Mouse (Mus musculus) layer of hippocampus, postnatal 25 days (tissue): Measurements from ENCODE around the gene Col1a1. TPM values are rescaled to one million over a fixed set of nuclear protein-coding genes. Genes with fewer than 3 reads are reported as not detected.

Source experiments
- DNase-seq, 2 experiments: peaks; one replicate each; pipeline ENCODE4 v3.0.0; 2022; ENCODE audit warnings: mixed read lengths in 2 of 2, low spot score in 1 of 2; ENCODE audit errors: extremely low spot score in 1 of 2
- total RNA-seq, 2 experiments: library from RNA; stranded (reverse); gene quantifications; 2 replicates each; pipeline ENCODE4 v1.2.3; 2021

The Col1a1 gene
- total RNA-seq: 10 to 100 TPM; 18.5 to 19.2 TPM

DNA sequence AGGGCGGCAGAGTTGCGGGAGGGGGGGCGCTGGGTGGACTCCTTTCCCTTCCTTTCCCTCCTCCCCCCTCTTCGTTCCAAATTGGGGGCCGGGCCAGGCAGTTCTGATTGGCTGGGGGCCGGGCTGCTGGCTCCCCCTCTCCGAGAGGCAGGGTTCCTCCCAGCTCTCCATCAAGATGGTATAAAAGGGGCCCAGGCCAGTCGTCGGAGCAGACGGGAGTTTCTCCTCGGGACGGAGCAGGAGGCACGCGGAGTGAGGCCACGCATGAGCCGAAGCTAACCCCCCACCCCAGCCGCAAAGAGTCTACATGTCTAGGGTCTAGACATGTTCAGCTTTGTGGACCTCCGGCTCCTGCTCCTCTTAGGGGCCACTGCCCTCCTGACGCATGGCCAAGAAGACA is at the start of gene Col1a1:
TSS of gene Col1a1 (plus strand) at position 180 of the 400 bp plus-strand sequence.
- DNase-seq: no peak

DNA sequence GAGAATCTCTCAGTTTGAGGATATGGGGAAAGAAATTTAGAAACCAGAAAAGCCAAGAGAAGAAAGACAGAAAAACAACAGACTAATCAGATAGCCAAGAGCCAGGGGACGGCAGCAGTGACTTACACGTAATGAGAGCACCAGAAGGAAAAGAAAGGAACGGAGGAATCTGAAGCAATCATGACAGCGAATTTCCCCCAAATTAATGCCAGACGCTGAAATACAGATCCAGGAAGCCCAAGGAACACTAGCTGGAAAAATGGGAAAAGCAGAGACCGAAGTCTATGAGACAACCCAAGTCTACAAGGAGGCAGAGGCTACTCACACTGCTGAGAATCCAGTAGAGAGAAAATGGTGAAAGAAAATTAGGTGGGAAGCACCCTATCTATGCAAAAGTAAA is 44.9 kb upstream of the Col1a1 start:
- no peak for DNase-seq

DNA sequence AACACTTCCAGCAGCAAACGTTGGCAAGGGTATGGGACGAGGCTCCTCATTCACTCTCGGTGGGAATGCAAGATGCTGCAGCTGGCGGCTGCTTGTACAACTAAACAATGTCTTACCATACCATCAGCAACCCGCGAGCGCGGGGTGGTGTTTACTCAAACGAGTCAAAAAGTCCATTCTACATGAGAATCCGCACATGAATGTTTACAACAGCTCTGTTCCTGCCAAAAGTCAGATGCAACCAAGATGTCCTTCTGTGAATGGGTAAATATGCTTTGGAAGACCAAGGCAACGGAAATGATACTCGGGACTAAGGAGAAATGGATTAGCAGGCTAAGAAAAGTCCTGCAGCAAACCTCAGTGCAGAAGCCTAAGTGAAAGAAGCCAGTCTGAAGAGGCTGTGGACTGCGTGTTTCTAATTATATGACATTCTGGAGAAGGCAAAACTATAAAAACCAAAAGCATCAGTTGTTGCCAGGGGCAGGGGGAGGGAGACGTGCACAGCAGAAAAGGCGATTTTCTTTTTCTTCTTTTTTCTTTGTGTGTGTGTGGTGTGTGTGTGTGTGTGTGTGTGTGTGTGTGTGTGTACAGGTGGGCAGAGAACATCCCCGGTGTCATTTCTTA is 39.2 kb upstream of the Col1a1 start:
- no peak for DNase-seq

DNA sequence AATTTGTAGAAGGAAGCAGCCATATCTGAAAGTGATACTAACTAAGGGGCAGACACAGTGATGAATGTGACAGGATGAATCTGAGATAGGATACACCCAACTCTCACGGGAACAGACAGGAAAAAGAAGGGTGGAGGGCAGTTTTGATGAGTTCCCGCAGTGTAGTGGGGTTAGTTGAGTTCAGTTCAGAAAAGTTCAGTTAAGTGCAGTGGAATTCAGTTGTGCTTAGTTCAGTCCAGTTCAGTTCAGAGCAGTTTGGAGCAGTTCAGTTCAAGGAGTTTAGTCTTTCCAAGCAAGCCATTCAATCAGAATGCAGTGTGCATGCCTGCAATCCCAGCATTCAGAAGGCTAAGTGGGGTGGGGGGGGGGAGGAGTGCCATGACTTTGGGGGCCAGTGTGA is 34.8 kb upstream of the Col1a1 start:
- no peak for DNase-seq

DNA sequence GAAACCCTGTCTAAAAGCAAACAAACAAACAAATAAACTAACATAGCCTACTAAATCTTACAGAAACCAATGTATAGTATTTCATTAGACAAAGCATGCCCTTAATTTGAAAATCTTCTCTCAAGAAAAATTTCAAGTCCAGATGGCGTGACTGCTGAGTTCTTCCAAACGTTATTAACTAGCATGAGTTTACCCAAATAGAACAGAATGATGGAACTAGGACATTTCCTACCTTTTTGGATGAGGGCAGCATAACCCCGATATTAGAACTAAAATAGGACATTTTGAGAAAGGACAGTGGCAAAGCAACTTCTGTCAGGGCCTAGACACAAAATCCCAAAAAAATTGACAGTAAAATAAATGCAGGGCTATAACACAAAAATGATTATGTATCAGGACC is 31.7 kb upstream of the Col1a1 start:
- DNase-seq: no peak

DNA sequence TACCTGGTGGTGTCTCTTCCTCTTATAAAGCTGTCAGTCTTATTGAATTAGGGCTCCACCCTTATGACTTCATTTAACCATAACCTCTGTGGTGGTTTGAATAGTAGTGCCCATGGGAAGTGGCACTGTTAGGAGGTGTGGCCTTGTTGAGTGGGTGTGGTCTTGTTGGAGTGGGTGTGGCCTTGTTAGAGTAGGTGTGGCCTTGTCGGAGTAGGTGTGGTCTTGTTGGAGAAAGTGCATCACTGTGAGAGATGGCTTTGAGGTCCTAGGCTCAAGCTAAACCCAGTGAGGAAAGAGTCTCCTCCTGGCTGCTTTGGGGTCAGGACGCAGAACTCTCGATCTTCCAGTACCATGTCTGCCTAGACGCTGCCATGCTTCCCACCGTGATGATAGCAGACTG is 25.1 kb upstream of the Col1a1 start:
- no peak for DNase-seq

DNA sequence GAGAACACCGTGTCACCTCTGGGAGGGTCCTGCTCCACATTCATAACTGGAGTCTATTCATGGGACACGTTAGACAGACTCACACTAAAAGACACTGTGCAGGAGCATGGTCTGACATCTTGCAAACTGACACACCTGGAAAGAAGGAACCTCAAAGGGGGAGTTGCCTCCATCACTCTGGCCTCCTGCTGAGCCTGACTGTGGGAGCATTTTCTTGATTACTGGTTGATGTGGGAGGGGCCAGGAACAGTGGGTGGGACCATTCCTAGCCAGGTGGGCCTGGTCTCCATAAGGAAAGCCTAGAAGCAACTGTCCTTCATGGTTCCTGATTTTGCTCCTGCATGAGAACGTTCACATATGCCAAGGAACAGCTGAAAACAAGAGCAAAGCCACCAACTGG is 23.5 kb upstream of the Col1a1 start:
- no peak for DNase-seq

DNA sequence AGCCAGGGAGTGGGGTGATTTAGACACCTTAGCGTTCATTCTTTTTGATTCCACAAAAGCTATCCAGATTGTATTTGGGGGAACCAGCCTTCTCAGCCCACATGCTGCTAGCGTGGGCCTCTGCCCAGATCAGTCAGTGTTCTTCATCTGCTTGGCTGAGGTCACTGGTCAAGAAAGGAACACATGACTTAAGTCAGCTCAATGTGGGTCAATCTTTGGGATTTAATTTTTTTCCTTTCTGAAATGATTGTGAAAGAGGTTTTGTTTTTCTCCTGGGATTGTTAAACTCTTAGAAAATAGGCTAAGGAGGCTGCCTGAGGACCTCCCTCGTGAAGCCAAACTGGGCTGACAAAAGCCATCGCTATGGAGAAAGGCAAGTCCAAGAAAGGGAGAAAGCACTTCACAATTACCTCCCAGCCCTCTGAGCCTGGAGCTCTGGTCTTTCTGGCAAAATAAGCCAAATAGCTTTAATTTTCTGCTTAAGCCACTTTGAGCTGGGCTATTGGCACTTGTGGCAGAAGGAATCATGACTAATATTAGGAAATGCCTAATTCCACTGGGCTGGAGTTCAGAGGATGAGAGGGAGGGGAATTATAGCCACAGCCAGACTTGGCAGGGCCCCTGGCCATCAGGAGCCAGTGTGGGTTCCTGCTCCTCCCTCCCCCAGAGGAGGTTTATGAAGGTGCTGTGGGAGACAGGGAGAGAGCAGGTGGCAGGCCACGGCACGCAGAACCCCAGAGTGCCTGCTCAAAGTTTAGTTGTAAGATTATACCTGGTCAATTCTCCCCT is 22.5 kb upstream of the Col1a1 start:
- DNase-seq: no peak

DNA sequence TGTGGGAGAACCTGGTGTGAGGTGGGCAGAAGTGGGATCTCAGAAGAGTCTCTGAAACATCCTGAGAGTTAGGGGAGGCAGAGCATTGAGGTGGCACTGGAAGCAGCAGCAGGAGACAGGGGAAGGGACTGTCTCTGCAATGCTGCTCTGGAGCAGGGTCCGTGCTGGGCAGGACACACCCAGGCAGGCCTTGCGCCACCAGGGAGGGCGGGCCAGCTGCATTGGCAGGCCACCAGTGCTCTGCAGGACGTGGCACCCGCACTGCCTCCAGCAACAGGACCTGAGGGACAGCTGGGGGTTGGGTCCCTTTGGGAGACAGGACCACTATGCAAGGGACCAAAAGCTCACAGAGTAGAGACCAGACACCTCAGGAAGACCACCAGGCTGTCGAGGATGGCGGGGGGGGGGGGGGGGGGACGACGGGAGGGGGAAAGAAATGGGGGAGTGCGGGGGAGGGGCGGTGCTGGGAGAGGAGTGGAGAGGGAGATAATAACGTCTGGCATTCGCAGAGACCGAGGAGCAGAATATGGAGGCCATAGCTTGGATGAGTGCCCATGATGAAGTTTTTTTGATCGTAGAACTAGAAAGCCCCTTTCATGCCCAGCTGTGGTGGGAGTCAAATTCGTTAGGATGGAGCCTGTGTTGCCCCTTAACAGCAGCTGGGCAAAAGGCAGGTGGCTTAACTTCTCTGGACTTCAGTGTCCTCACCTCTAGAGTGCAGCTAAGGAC is 20.2 kb upstream of the Col1a1 start:
- peak in 1 of 2 experiments; percentile 29 for DNase-seq

DNA sequence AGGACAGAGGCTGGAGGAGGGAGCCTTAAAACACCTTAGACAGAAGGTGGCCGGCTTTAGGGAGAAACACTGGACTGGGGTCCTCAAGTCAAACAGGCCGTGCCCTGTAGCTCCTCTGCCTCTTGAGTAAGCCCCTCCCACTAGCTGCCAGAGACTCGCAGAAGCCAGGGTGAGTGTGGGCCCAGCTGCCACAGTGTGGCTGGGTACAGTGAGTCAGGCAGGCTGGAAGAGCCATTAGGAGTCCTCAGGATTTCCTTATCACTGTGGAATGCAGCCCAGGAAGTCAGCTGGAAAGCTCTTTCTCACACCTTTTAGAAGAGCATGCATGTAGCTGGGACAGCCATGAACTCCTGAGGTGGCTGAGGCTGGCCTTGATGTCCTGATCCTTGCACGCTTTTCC is 19.5 kb upstream of the Col1a1 start:
- DNase-seq: no peak

DNA sequence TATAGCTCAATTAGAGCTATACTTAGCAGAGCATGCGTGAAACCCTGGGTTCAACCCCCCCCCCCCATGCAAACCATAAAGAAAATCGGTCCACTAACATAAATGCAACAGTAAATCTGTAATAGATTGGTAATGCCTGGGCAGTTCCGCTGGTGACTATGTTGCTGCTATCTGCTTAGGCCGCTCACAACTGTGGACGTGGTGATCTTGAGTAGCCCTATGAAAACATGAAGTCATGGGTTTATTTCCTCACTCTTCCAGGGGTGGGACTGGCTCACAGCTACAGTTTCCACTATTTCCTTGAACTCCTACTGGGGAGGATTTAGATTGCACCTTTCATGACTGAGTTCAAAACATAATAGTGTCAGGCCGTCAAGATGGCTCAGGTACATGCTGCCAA is 18.3 kb upstream of the Col1a1 start:
- no peak for DNase-seq

DNA sequence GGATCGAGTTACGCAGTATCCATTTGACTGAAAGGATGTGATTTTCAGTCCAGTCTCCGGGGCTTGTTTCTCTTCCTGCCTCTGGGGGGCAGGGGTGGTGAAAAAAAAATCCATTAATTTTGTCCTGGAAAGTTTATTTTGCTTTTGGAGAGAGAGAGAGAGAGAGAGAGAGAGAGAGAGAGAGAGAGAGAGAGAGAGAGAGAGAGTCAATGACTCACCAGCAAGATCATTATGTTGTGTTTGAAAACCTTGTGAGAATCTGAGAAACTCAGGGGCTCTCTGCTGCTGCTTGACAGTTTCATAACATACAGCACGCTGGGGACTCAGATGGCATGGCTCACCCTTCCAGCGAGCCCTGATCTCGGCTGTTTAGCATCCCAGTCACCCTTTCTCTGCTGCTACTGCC is 15.0 kb upstream of the Col1a1 start:
- no peak for DNase-seq

DNA sequence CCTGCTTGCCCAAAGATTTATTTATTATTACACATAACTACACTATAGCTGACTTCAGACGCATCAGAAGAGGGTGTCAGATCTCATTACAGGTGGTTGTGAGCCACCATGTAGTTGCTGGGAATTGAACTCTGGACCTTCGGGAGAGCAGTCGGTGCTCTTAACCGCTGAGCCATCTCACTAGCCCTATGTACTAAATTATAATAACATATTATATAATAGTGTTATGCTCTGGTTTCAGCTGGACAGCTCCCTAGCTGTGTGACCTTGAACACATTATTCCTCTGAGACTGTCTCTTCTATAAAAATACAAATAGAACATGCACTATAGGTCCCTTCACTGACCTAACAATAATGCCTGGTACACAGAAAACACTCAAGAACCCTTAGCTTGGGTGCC is 11.0 kb upstream of the Col1a1 start:
- no peak for DNase-seq

DNA sequence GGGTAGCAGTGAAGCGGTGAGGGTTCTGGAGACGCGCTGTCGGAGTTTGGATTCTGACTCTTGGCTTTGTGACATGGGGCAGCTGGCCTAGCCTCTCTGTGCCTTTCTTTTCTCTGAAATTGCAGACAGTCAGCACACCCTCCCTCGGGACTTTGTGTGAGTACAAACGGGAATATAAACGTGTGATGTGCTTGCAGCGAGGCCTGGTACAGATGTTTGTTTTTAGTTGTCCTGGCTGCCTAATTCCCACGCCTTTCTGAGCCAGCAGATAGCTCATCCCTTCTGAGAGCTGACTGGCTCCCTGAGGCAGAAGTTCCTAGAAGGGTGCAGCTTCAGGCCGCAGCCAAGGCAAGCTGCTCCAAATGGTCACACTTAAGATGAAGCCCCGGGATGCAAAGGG is 9.6 kb upstream of the Col1a1 start:
- no peak for DNase-seq

DNA sequence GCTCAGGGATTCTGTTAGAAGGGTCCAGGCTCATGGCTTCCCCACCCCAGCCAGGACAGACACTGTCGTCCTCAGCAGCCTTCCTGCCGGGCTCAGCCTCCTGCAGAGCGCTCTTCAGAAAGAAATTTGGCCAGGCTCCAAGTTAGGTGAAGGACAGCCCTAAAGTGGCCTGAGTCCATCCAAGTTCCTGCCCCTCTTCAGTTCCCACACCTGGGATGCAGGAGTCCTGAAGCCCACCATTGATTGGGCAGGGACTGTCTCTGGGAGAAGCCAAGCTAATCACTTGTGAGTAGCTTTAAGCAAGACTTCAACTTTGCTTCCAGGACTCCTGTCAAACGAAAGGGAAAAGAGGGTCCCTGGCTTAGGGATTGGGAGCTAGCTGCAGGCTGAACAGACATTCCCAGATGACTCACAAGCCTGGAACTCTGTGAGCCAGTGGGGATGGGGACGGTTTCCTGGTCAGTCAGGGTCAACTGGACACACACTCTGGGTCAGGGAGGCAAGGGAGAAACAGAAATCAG is 8.2 kb upstream of the Col1a1 start:
- no peak for DNase-seq

DNA sequence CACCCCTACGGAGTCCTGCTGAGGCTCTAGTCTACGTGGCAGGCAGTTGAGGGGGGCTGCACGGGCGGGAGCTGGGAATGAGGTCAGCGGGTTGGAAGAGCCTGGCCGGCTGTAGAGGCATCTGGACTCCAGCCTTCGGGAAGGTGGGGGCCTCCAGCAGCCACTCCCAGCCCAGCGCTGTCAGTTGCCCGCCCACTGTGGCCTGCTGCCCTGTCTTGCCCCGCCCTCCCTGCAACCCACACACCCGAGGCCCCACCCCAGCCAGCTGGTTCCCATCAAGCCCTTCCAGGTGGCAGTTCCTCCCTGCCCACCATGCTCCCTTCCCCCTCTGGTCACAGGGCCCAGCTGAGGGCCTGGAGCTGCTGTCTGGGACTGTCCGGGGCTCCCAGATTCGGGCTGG is 7.2 kb upstream of the Col1a1 start:
- DNase-seq: no peak

DNA sequence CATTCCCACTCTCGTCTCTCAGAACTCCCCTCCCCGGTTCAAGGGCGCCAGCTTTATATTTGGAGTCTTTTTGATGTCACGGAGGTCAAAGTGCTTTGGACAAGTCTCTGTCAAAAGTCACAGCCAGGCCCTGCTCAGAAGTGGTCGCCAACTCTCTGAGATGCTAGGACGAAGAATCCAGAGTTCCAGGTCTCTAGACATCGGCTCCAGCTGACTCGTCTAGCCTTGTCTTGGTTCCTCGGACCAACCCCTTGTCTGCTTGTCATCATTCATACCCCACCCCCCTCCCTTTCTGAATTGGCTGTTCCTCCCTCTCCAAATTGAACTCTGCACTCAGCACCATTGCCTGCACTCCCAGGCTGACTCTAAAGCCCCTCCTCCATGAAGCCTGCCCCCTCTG is 6.4 kb upstream of the Col1a1 start:
- DNase-seq: no peak

DNA sequence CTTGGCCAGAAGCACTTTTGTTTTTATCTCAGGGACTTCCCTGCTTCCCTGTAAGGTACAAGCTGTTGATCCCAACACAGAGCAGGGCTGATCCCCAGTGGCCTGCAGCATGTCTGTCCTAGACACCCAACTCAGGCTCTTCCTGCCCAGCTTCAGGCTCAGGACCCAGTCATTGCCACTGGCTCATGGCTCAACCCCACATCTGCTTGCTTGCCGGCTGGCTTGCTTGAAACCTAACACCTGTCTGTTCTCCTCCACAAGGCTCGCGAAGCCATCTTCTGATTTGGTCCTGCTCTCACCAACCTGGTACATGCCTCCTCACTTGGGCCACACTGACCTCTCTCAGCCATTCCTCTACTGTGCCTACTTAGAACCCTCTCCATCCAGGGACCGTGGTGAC is 5.9 kb upstream of the Col1a1 start:
- no peak for DNase-seq

DNA sequence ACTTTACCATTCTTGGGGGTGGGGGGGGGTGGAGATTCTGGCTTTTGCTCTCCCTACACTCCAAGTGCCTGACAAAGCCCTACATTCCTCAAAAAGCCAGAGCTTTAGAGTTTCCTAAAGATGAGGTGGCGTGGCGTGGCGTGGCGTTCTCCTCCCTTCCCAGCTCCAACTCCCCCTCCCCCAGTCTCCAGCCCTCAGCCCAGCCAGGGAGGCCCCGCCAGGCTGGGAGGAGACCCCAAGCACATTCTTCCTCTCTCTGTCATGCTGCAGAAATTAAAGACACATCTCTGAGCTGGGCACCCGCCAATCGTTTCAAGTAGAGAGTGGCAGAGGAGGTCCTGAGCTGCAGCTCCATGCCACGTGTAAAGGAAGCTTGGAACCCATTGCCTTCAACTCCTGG is 2.4 kb upstream of the Col1a1 start:
- DNase-seq: no peak

DNA sequence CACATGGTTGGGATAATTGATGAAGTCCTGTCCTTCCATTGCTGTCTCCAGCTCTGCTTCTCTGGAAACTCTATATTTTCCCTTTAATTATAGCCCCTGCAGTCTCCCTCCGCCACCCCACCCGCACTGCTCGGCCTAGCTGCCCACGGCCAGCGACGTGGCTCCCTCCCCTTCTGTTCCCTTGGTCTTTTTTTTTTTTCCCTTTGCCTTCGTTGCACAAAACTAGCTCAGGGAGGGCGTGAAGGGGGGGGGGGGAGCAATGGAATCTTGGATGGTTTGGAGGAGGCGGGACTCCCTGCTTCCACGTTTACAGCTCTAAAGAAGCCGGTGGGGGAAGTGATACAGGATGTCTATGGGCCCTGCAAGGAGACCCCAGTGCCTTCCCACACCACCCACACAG is 1.5 kb upstream of the Col1a1 start:
- DNase-seq: no peak

DNA sequence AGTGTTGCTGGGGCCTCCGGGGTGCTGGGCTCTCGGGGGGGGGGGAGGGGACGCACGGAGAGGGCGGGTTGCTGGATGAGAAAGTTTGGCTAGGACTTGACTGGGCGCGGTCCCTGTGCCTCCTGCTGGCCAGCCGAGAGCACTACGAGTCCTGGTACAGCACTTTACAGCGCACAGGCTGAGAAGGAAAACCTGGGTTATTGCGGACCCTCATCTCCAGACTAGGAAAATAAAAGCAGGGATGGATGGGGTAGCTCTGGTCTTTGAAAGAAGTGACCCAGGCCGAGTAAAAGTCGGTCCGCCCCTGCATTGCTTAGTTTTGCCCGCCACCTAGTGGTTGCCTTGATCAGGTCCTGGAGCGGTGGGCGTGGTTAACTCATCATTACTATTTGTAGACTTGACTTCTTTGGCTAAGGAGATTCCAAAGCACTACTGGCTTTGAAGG is 849 bp downstream of the Col1a1 start:
- peak; percentile 82 to 92 for DNase-seq
